Mouse (Mus musculus) midbrain, postnatal 0 days (tissue): Measurements from ENCODE around the gene Itga9. TPM values are rescaled to one million over a fixed set of nuclear protein-coding genes. Genes with fewer than 3 reads are reported as not detected.

Source experiments
- ATAC-seq: fragments of 200-750 bp; cut with Nextera tagmentation; 2 replicates; pipeline ENCODE4 v1.8.0; 2017; ENCODE audit warnings: moderate number of reproducible peaks, mild to moderate bottlenecking, moderate TSS enrichment, moderate library complexity; ENCODE audit not compliant: low FRiP score
- DNase-seq: peaks from one replicate; pipeline ENCODE4 v3.0.0-alpha.2; 2015; ENCODE audit warnings: low spot score
- H3K27ac ChIP-seq: fragments of 300-500 bp; sonication (generic); 2 replicates; pipeline ENCODE4 v1.5.1; 2014; ENCODE audit warnings: low read depth, mild to moderate bottlenecking, low read length, mixed read lengths
- H3K27me3 ChIP-seq: fragments of 300-500 bp; sonication (generic); 2 replicates; pipeline ENCODE4 v1.6.1; 2014; ENCODE audit warnings: low read length, control low read depth, mixed read lengths; ENCODE audit not compliant: insufficient read depth
- H3K36me3 ChIP-seq: fragments of 300-500 bp; sonication (generic); 2 replicates; pipeline ENCODE4 v1.6.1; 2014; ENCODE audit warnings: low read length, control low read depth, mixed read lengths; ENCODE audit not compliant: insufficient read depth
- H3K4me1 ChIP-seq: fragments of 300-500 bp; sonication (generic); 2 replicates; pipeline ENCODE4 v1.6.1; 2014; ENCODE audit warnings: mild to moderate bottlenecking, control low read depth, antibody characterized with exemption, low read length, mixed read lengths; ENCODE audit not compliant: insufficient read depth
- H3K4me2 ChIP-seq: fragments of 300-500 bp; sonication (generic); 2 replicates; pipeline ENCODE4 v1.6.1; 2014; ENCODE audit warnings: low read depth, mild to moderate bottlenecking, low read length, mixed read lengths; ENCODE audit not compliant: poor library complexity, severe bottlenecking
- H3K4me3 ChIP-seq: fragments of 300-500 bp; sonication (generic); 2 replicates; pipeline ENCODE4 v1.5.1; 2014; ENCODE audit warnings: low read depth, mild to moderate bottlenecking, low read length, moderate library complexity
- H3K9ac ChIP-seq: fragments of 300-500 bp; sonication (generic); replicated peaks from 2 replicates; pipeline ENCODE4 v1.6.1; 2014; ENCODE audit warnings: mild to moderate bottlenecking, low read length, moderate library complexity, mixed read lengths; ENCODE audit not compliant: poor library complexity, severe bottlenecking
- H3K9me3 ChIP-seq: fragments of 300-500 bp; sonication (generic); 2 replicates; pipeline ENCODE4 v1.6.1; 2016; ENCODE audit warnings: low read length, control low read depth
- CTCF ChIP-seq: IDR thresholded peaks from 2 replicates; pipeline ENCODE4 v1.5.1; 2016; ENCODE audit warnings: antibody characterized with exemption, mild to moderate bottlenecking
- WGBS: fragments of 180-500 bp; shearing (Covaris S2); extraction: QIAGEN DNeasy Blood & Tissue Kit; methylation state at CpG from one replicate; pipeline ENCODE4 v1.1.7; 2014; 5-methylcytosine and 5-hydroxymethylcytosine counted together
- polyA plus RNA-seq: library from polyadenylated mRNA; unstranded; fragments of >200 nt; fragmentation: Nextera tagmentation; extraction: Ambion mirVana; gene quantifications from 2 replicates; pipeline ENCODE4 v1.2.1, GENCODE M21; 2015
- total RNA-seq: library from RNA; depleted of rRNA; stranded (reverse); fragments of >200 nt; gene quantifications from 2 replicates; pipeline ENCODE4 v1.2.3, GENCODE M21; 2014

Itga9 gene
- total and polyA plus RNA-seq, 2 experiments from 2014 or later = 1.1 to 8.2 TPM

GRCm38 (mm10) chr9:118863528-118863927 lies 257.0 kb downstream of the Itga9 start:
- Histone ChIP-seq H3K27ac (no peak overlapping the region), H3K4me2 (no peak overlapping the region), H3K36me3 (no peaks in the 10 kb centered on the region), H3K27me3 (no peaks in the 10 kb centered on the region), H3K9ac (no peak overlapping the region), H3K4me3 (no peak overlapping the region), H3K9me3 (no peaks in the 10 kb centered on the region), H3K4me1 (no peaks in the 10 kb centered on the region)
- DNase-seq = no peak
- no peak for ATAC-seq
- no peak for TF ChIP-seq CTCF
- WGBS = 91% methylated on average over 8 of the region's 8 CpGs

GRCm38 (mm10) chr9:118866949-118867348 lies 260.5 kb downstream of the Itga9 start:
- no peak for ATAC-seq
- WGBS = 88% methylated on average over 2 of the region's 2 CpGs
- Histone ChIP-seq H3K4me3 (no peak overlapping the region), H3K4me1 (no peaks in the 10 kb centered on the region), H3K4me2 (no peak overlapping the region), H3K9ac (no peak overlapping the region), H3K36me3 (no peaks in the 10 kb centered on the region), H3K27me3 (no peaks in the 10 kb centered on the region), H3K27ac (no peak overlapping the region), H3K9me3 (no peaks in the 10 kb centered on the region)
- DNase-seq = no peak
- TF ChIP-seq CTCF = no peak

GRCm38 (mm10) chr9:118867851-118868250 lies 261.4 kb downstream of the Itga9 start:
- H3K9me3 ChIP-seq = no peaks in the 10 kb centered on the region
- no peak overlapping the region for H3K27ac ChIP-seq
- H3K9ac ChIP-seq = no peak overlapping the region
- no peak for ATAC-seq
- H3K4me2 ChIP-seq = no peak overlapping the region
- 80% methylated on average over 8 of the region's 8 CpGs for WGBS
- H3K27me3 ChIP-seq = no peaks in the 10 kb centered on the region
- no peaks in the 10 kb centered on the region for H3K4me1 ChIP-seq
- no peak for DNase-seq
- no peak overlapping the region for H3K4me3 ChIP-seq
- no peak for TF ChIP-seq CTCF
- no peaks in the 10 kb centered on the region for H3K36me3 ChIP-seq

GRCm38 (mm10) chr9:118871089-118871488 lies 264.6 kb downstream of the Itga9 start:
- ATAC-seq (no peak), DNase-seq (peak; percentile 65)
- WGBS = 46% methylated on average over 4 of the region's 4 CpGs
- H3K9ac ChIP-seq = no peak overlapping the region
- H3K27me3 ChIP-seq = no peaks in the 10 kb centered on the region
- no peaks in the 10 kb centered on the region for H3K4me1 ChIP-seq
- H3K27ac ChIP-seq = no peak overlapping the region
- H3K9me3 ChIP-seq = no peaks in the 10 kb centered on the region
- no peaks in the 10 kb centered on the region for H3K36me3 ChIP-seq
- peak; percentile 84 for TF ChIP-seq CTCF
- no peak overlapping the region for H3K4me2 ChIP-seq
- no peak overlapping the region for H3K4me3 ChIP-seq

GRCm38 (mm10) chr9:118873031-118873430 lies 266.5 kb downstream of the Itga9 start:
- 89% methylated on average over 12 of the region's 12 CpGs for WGBS
- Histone ChIP-seq H3K4me3 (no peak overlapping the region), H3K4me2 (no peak overlapping the region), H3K9ac (no peak overlapping the region), H3K36me3 (no peaks in the 10 kb centered on the region), H3K27ac (no peak overlapping the region), H3K4me1 (no peaks in the 10 kb centered on the region), H3K9me3 (no peaks in the 10 kb centered on the region), H3K27me3 (no peaks in the 10 kb centered on the region)
- no peak for TF ChIP-seq CTCF
- DNase-seq = no peak
- no peak for ATAC-seq

- 87% methylated on average over 3 of the region's 3 CpGs for WGBS
- no peak for DNase-seq
- TF ChIP-seq CTCF = no peak
- Histone ChIP-seq H3K27ac (no peak overlapping the region), H3K4me2 (no peak overlapping the region), H3K27me3 (no peaks in the 10 kb centered on the region), H3K36me3 (no peaks in the 10 kb centered on the region), H3K4me3 (no peak overlapping the region), H3K9me3 (no peaks in the 10 kb centered on the region), H3K4me1 (no peaks in the 10 kb centered on the region), H3K9ac (no peak overlapping the region)
- ATAC-seq = no peak
Measured at GRCm38 (mm10) chr9:118873596-118873995, 267.1 kb downstream of the Itga9 start.
